Mouse (Mus musculus) neural tube, embryonic 11.5 days (tissue): ENCODE data around the gene Larp1. TPM values are rescaled to one million over a fixed set of nuclear protein-coding genes. Genes with fewer than 3 reads are reported as not detected.

Experiments
- ATAC-seq: fragments of 200-750 bp; cut with Nextera tagmentation; 2 replicates; pipeline ENCODE4 v1.8.0; 2017; ENCODE audit warnings: moderate number of reproducible peaks, mild to moderate bottlenecking, moderate TSS enrichment, moderate library complexity; ENCODE audit not compliant: insufficient read depth, low FRiP score, low TSS enrichment
- DNase-seq: peaks from one replicate; pipeline ENCODE4 v3.0.0-alpha.2; 2015; ENCODE audit warnings: low spot score
- H3K27ac ChIP-seq: fragments of 300-500 bp; sonication (generic); 2 replicates; pipeline ENCODE4 v1.5.1; 2014; ENCODE audit warnings: low read depth, mild to moderate bottlenecking, low read length
- H3K27me3 ChIP-seq: fragments of 300-500 bp; sonication (generic); 2 replicates; pipeline ENCODE4 v1.6.1; 2014; ENCODE audit warnings: mild to moderate bottlenecking, low read length, mixed read lengths; ENCODE audit not compliant: control insufficient read depth, insufficient read depth
- H3K36me3 ChIP-seq: fragments of 300-500 bp; sonication (generic); 2 replicates; pipeline ENCODE4 v1.6.1; 2014; ENCODE audit warnings: mild to moderate bottlenecking, low read length, moderate library complexity, mixed read lengths; ENCODE audit not compliant: control insufficient read depth, insufficient read depth
- H3K4me1 ChIP-seq: fragments of 300-500 bp; sonication (generic); 2 replicates; pipeline ENCODE4 v1.6.1; 2014; ENCODE audit warnings: low read length, mixed read lengths; ENCODE audit not compliant: control insufficient read depth, insufficient read depth
- H3K4me2 ChIP-seq: fragments of 300-500 bp; sonication (generic); 2 replicates; pipeline ENCODE4 v1.6.1; 2014; ENCODE audit warnings: low read depth, mild to moderate bottlenecking, moderate library complexity
- H3K4me3 ChIP-seq: fragments of 300-500 bp; sonication (generic); 2 replicates; pipeline ENCODE4 v1.5.1; 2014; ENCODE audit warnings: low read depth, low read length
- H3K9ac ChIP-seq: fragments of 300-500 bp; sonication (generic); 2 replicates; pipeline ENCODE4 v1.6.1; 2014; ENCODE audit warnings: mild to moderate bottlenecking, low read length
- H3K9me3 ChIP-seq: fragments of 300-500 bp; sonication (generic); 2 replicates; pipeline ENCODE4 v1.6.1; 2016; ENCODE audit warnings: low read length; ENCODE audit not compliant: control insufficient read depth
- WGBS: fragments of 180-500 bp; shearing (Covaris S2); extraction: QIAGEN DNeasy Blood & Tissue Kit; methylation state at CpG from one replicate; pipeline ENCODE4 v1.1.7; 2014; 5-methylcytosine and 5-hydroxymethylcytosine counted together
- polyA plus RNA-seq: library from polyadenylated mRNA; unstranded; fragments of >200 nt; fragmentation: Nextera tagmentation; extraction: Ambion mirVana; gene quantifications from 2 replicates; pipeline ENCODE4 v1.2.1, GENCODE M21; 2014

Larp1 gene
- polyA plus RNA-seq, result 19.8 and 22.7 TPM in 2 replicates

DNA sequence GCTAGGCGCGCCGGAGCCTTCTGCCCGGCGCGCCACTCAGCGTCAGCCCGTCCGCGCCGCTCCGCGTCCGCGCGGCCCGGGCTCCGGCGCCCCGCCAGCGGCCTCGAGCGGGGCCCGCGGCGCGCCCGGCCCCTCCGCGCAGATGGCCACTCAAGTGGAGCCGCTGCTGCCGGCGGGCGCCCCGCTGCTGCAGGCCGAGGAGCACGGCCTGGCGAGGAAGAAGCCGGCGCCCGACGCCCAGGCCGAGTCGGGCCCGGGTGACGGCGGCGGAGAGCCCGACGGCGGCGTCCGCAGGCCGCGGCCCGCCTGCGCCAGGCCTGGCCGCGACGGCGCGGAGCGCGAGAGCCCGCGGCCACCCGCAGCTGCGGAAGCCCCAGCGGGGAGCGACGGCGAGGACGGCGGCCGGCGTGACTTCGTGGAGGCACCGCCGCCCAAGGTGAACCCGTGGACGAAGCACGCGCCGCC, at the start of gene Larp1:
Larp1 (plus strand) TSS at position 14 of the 465 bp plus-strand sequence.
- ATAC-seq, result no peak; the same call in 1 of the 2 replicates
- Histone ChIP-seq H3K36me3 (no peaks in the 10 kb centered on the region), H3K9ac (peak within 1 kb of the TSS; percentile 93), H3K9me3 (no peaks in the 10 kb centered on the region), H3K4me2 (peak within 1 kb of the TSS; percentile 81), H3K4me3 (peak within 1 kb of the TSS; percentile 95), H3K4me1 (peaks cover 13% of the 10 kb centered on the region; the same call in 1 of the 2 replicates), H3K27me3 (no peaks in the 10 kb centered on the region), H3K27ac (peak within 1 kb of the TSS; percentile 83)
- WGBS, result 0% methylated on average over 50 of the region's 84 CpGs
- no peak for DNase-seq

DNA sequence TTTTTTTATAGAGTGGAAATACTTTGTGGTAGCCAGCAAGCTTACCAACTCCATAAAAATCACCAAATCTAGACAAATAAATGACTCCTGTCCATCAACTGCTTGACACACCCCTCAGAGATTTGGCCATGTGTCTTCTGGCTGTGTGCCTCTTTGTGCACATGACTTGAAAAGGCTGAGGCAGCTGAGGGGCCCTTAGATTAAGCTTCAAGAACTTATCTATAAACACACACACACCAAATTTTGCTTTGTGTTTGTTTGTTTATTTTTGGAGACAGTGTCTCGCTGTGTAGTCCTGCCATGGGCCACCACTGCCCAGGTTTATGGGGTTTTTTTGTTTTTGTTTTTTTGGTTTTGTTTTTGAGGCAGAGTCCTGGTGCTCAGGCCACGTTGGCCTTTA, 48.9 kb upstream of the Larp1 start:
- WGBS, result 83% methylated on average over 2 of the region's 2 CpGs
- no peak for DNase-seq

GRCm38 (mm10) chr11:57962382-57963285, 46.2 kb upstream of the Larp1 start:
- DNase-seq (peak; percentile 90), ATAC-seq (peak; percentile 93)
- H3K9me3 ChIP-seq, result no peaks in the 10 kb centered on the region
- peak overlapping the region; percentile 66 for H3K4me2 ChIP-seq
- H3K9ac ChIP-seq, result peak overlapping the region; percentile 83
- no peaks in the 10 kb centered on the region for H3K4me1 ChIP-seq
- no peaks in the 10 kb centered on the region for H3K36me3 ChIP-seq
- WGBS, result under 1% methylated on average over 40 of the region's 40 CpGs
- peak overlapping the region; percentile 72 for H3K27ac ChIP-seq
- H3K27me3 ChIP-seq, result no peaks in the 10 kb centered on the region
- peak overlapping the region; percentile 50 for H3K4me3 ChIP-seq

More for the DNA sequence above, 48.9 kb upstream of the Larp1 start:
- Histone ChIP-seq H3K4me2 (no peak overlapping the region), H3K27me3 (no peaks in the 10 kb centered on the region), H3K9me3 (no peaks in the 10 kb centered on the region), H3K27ac (no peak overlapping the region), H3K4me1 (no peaks in the 10 kb centered on the region), H3K36me3 (no peaks in the 10 kb centered on the region), H3K9ac (no peak overlapping the region), H3K4me3 (no peak overlapping the region)
- ATAC-seq, result no peak

- Histone ChIP-seq H3K4me3 (peak overlapping the region; percentile 50), H3K27me3 (no peaks in the 10 kb centered on the region), H3K4me2 (peak overlapping the region; percentile 66), H3K9me3 (no peaks in the 10 kb centered on the region), H3K4me1 (no peaks in the 10 kb centered on the region), H3K36me3 (no peaks in the 10 kb centered on the region), H3K27ac (no peak overlapping the region), H3K9ac (peak overlapping the region; percentile 83; the same call in 1 of the 2 replicates)
- no peak for ATAC-seq
- DNase-seq, result peak; percentile 22
- WGBS, result 32% methylated on average over 9 of the region's 9 CpGs
Observed at GRCm38 (mm10) chr11:57963291-57963870, 45.5 kb upstream of the Larp1 start.

DNA sequence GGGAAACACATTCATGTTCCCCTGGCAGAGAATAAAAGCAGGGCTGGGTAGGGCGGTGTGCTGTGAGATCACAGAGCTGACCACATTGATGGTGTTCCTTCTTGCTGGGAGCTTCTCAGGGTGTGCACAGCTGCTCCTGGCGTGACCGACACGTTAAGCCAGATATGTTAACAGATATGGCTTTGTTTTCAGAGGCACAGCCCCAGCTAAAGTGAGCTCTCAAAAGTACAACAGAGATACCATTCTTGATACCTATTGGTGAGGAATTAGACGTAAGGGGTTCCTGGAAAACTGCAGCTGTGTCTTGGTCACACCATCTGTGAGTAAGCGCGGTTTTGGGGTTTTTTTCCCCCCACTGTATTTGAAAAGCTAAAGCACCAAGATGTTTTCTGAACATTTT, 42.2 kb upstream of the Larp1 start:
- ATAC-seq (no peak), DNase-seq (peak; percentile 24)
- no peaks in the 10 kb centered on the region for H3K27me3 ChIP-seq
- no peaks in the 10 kb centered on the region for H3K9me3 ChIP-seq
- no peak overlapping the region for H3K9ac ChIP-seq
- H3K4me2 ChIP-seq, result no peak overlapping the region
- H3K36me3 ChIP-seq, result no peaks in the 10 kb centered on the region
- no peak overlapping the region for H3K4me3 ChIP-seq
- no peaks in the 10 kb centered on the region for H3K4me1 ChIP-seq
- no peak overlapping the region for H3K27ac ChIP-seq
- 81% methylated on average over 7 of the region's 7 CpGs for WGBS

GRCm38 (mm10) chr11:57968301-57968700, 40.6 kb upstream of the Larp1 start:
- Histone ChIP-seq H3K36me3 (no peaks in the 10 kb centered on the region), H3K27ac (no peak overlapping the region), H3K4me3 (no peak overlapping the region), H3K27me3 (no peaks in the 10 kb centered on the region), H3K4me1 (no peaks in the 10 kb centered on the region), H3K9me3 (no peaks in the 10 kb centered on the region), H3K9ac (no peak overlapping the region), H3K4me2 (no peak overlapping the region)
- ATAC-seq (no peak), DNase-seq (no peak)
- 96% methylated on average over 5 of the region's 5 CpGs for WGBS

DNA sequence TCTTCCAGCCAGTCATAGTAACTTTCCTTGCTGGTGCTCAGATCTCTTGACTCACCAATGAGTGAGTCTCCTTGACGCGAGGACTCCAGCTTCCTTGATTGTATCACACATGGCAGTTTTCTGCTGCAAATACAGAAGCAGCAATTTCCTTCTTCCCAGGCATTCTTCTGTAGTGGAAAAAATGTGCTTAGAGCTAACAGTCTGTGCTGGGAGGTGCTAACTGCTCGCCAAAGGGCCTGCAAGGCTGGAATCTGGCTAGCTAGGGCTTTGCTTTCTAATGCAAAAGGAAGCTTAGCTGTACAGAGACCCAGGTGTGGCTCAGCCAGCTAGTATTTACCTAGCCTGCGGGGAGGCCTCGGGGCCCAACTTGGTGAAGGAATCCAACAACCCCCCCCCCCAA, 38.3 kb upstream of the Larp1 start:
- Histone ChIP-seq H3K36me3 (no peaks in the 10 kb centered on the region), H3K27ac (no peak overlapping the region), H3K27me3 (no peaks in the 10 kb centered on the region), H3K4me1 (no peaks in the 10 kb centered on the region), H3K4me3 (no peak overlapping the region), H3K4me2 (no peak overlapping the region), H3K9me3 (no peaks in the 10 kb centered on the region), H3K9ac (no peak overlapping the region)
- WGBS, result 28% methylated on average over 5 of the region's 5 CpGs
- no peak for DNase-seq
- ATAC-seq, result no peak

DNA sequence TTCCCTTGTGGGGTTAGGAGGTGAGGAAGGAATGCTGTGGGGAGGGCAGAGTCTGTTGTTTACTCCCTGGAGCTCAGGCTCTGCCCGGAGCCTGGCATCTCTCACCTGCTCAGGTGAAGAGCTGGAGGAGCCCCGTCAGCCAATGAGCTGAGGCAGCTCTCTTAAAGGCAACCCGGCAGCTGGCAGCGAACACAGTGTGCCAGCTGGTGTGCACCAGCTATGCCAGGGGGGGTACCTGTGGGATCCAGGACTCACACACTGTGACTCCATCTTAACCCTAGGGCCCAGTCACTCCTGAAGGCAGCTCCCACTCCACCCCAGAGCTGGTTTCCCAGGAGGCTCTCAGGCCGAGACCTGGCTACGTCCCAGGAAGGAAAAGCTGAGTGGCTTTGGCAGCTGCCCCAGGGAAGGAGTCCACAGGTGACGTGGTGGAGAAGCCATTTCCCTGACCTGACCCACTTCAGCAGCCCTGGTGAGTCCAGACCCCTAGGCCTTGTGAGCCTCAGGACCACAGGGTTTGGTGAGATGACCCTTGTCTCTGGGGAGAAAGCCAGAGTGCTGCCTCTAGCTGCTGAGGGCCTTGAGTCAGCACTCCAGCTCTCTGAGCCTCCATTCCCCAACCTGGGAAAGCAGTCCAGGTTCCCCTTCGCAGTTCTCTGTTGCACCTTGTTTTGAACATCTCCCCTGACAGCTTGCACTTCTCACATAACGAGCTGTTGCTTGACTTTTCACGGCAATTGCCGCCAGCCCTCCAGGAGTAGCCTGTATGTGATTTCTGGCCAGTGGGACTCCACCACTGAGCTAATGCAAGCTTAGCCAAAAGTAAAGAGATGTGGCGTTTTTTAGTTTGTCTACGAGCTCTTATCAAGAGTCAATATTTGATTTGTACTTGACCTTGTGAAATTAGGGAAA, 35.6 kb upstream of the Larp1 start:
- ATAC-seq (no peak), DNase-seq (no peak)
- H3K4me2 ChIP-seq, result no peak overlapping the region
- no peaks in the 10 kb centered on the region for H3K36me3 ChIP-seq
- H3K9ac ChIP-seq, result no peak overlapping the region
- H3K27me3 ChIP-seq, result no peaks in the 10 kb centered on the region
- no peak overlapping the region for H3K27ac ChIP-seq
- no peaks in the 10 kb centered on the region for H3K9me3 ChIP-seq
- 75% methylated on average over 13 of the region's 13 CpGs for WGBS
- H3K4me3 ChIP-seq, result no peak overlapping the region
- H3K4me1 ChIP-seq, result no peaks in the 10 kb centered on the region
